Mouse (Mus musculus): ENCODE results near the gene Cpne5. TPM values are rescaled to one million over a fixed set of nuclear protein-coding genes. Genes with fewer than 3 reads are reported as not detected.
A peak's percentile ranks its signal among the peaks of the same experiment; 100 is the strongest.

Gene Cpne5
- total RNA-seq, 2 experiments from 2014 or later: 2.8 to 2.9 TPM

- DNase-seq (ENCODE audit: low spot score in 2 of 2): peak; percentile 58 to 69
Measured at GRCm38 (mm10) chr17:29171001-29171772, 66.8 kb downstream of the Cpne5 start.

GRCm38 (mm10) chr17:29170431-29171000 is 67.5 kb downstream of the Cpne5 start:
- DNase-seq (ENCODE audit: low spot score in 2 of 2): no peak

- DNase-seq (ENCODE audit: low spot score in 2 of 2): no peak
Measured at GRCm38 (mm10) chr17:29168996-29169601, 68.9 kb downstream of the Cpne5 start.

- DNase-seq (ENCODE audit: low spot score in 2 of 2): no peak
Measured at GRCm38 (mm10) chr17:29168438-29168837, 69.5 kb downstream of the Cpne5 start.

GRCm38 (mm10) chr17:29167371-29167770 is 70.6 kb downstream of the Cpne5 start:
- DNase-seq (ENCODE audit: low spot score in 2 of 2): no peak

- no peak for DNase-seq (ENCODE audit: low spot score in 2 of 2)
Measured at GRCm38 (mm10) chr17:29165967-29166578, 71.9 kb downstream of the Cpne5 start.

DNA sequence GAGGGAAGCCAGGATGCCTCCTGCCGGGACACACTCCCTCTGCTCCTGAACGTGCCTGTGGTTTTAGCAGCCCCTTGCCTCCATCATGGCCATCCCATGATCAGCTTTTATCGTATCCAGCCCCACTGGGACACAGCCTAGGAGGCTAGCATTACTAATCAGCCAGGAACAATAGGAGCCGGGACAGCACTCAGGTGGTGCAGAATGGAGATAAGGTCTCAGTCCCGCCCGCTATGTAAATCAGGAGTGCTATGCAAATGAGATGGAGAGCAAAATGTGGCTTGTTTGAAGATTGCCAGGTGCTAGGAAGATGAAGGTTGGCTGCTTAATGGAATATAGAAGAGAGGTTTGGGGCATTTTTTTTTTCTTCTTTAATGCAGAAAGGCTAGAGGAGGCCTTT is 72.5 kb downstream of the Cpne5 start:
- no peak for DNase-seq (ENCODE audit: low spot score in 2 of 2)

DNA sequence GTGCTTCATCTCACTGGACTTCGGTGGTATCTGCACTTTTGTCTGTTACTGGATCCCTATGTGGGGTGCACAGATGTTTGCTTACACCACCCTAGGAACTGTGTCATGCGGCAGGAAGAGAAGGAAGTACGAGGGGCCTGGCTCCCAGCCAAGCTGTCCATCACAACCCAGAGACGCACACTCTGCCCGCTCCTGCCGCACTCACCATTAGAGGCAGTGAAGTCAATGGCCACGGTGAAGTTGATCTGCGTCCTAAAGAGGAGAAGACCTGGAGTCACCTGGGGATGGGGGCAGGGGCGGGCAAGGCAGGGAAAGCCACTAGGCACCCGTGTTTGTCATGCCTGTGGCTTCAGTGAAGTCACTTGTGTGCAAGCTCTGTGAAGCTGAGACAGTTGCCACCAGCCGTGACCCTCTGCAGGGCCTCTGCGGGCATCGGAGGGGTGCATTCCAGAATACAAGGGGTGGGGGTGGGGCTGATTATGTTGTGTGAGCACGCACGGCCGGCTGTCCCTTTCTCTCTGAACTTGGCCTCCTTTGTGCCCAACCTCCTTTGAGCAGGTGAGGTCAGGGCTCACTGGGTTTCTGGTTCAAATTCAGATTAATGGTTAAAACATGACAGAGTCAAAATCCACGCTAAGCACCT is 73.4 kb downstream of the Cpne5 start:
- no peak for DNase-seq (ENCODE audit: low spot score in 2 of 2)

GRCm38 (mm10) chr17:29162334-29162733 is 75.6 kb downstream of the Cpne5 start:
- no peak for DNase-seq (ENCODE audit: low spot score in 2 of 2)

DNA sequence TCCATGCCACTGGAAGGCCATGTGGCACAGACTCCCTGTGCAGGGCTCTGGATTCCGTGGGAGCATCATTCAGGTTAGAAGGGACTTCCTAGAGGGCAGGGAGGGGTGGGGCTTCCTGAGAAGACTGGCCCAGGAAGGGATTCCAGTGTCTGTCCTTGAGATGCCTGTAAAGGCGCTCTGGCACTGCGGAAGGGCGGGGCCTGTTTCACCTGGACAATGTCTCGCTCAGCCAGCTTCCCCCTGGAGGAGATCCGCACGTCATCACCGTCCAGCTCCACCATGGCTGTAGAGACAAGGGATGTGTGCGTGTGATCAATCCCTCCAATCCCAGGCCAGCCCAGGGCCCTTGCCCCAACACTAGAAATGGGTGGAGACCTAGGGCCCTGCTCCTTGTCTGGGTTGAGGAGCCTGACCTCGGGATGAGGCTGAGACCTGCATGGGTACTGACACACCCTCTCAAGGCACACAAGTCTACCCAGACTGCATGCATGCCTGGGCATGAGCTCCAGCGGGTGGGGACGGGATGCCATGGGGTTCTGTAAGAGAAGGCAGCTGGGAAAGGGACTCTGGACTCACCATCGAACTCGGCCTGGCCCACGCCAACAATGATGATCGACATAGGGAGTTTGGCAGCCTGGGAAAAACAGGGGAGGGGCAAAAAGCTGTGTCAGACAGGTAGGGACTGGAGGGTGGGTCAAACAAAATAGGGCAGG is 78.1 kb downstream of the Cpne5 start:
- DNase-seq (ENCODE audit: low spot score in 2 of 2): no peak

- no peak for DNase-seq (ENCODE audit: low spot score in 2 of 2)
Measured at GRCm38 (mm10) chr17:29159320-29159719, 78.6 kb downstream of the Cpne5 start.

DNA sequence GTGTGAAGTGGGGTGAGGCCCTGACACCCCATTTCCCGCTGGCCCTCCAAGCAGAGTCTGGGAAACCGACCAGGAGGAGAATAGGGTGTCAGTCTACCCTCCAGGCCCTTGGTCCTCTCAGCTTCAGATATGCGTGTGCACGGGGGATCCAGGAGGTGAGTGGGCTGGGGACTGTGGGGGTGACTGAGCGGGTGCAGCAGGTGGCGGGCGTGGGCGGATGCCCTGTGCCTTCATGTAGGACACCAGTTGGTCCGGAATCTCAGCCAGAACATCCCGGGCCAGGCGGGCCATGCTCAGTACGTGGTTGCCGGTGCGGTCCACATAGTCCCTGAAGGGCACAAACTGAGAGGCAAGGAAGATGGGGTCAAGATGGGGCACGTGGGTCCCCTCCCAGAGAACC is 79.1 kb downstream of the Cpne5 start:
- no peak for DNase-seq (ENCODE audit: low spot score in 2 of 2)

DNA sequence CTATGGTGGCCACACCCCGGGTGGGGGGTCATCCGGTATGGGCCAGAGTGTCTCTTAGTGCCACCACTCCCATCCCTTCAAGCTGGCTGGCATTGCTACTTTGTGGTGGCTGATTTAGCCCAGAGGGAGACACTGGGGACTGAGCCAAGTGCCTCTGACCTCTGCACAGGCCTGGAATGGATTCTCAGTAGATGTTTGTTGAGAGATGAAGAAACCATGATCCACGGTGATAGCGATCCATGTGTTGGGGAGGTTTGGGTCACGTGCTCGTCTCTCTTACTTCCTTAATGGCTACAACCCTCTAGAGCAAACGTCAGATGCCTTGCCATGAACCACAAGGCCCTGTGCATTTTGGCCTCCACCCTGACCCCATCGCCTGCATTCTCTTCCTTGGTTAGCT is 81.1 kb downstream of the Cpne5 start:
- DNase-seq (ENCODE audit: low spot score in 2 of 2): no peak

GRCm38 (mm10) chr17:29156396-29156795 is 81.6 kb downstream of the Cpne5 start:
- DNase-seq (ENCODE audit: low spot score in 2 of 2): no peak

DNA sequence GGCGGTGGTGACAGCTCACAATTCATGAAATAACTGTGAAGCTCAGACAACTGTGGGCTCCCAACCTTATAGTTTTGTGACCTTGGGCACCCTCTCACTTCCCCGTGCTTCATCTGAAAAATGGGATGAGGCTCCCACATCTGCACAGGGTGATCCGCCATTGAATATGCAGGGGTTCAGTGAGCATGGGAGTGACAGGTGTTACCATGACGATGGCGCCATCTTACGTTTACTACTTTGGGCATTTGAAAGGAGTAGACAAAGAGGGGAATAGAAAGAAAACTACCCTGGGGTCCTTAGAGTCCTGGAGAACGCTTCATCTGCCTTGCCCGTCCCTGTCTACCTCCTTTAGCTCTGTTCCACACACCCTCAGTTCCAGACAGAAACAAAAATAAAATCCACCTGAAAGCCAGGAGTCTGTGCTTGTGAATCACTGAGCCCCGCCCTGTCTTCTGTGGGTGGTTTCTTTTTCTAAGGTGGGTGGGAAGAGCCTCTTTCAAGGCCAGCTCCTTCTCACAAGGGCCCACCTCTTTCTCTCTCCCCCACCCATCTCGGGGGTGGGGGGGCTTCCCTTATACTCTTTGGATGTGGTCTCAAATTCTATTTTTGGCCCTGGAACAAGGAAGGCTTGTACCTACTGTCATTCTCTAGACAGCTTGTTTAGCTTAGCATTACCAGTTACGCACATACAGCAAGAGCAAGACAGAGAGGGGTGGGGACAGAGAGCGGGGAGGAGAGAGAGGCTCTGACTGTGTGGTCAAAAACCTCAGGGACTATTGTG is 82.4 kb downstream of the Cpne5 start:
- no peak for DNase-seq (ENCODE audit: low spot score in 2 of 2)

DNA sequence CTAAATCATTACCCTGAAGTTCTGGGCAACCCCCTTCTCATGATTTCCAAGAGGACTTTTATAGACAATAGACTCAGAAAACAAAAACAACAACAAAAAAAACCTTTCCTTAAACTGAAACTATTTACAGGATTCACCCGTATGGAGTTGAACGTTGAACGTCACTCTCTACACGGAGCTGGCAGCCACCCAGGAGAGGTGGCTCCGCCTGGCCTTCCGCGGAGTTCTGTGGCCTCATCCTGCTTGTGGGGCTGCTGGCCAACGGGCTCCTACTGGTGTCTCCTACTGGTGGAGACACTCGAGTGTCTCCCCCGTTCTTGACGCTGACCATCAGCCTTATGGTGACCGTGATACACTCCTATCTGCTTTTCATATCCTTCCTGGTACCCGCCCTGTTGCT is 83.7 kb downstream of the Cpne5 start:
- no peak for DNase-seq (ENCODE audit: low spot score in 2 of 2)

DNA sequence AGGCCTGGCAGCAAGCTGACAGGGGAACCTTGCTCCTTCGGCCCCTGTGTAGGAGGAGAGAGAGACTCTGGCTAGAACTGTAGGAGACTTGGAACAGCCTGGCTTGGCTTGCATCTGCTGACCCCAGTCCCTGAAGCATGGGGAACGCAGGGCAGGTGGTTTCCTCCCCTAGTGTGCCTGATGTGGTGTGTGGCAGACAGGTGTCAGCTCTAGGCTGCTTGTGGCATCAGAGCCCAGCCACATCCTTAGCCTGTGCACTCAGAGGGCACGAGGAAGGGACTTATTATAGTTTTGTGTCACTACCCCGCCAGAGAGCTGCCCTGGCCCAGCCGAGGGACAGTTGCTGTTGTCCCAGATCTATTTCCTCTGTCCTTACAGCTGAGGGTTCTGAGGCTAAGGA is 85.4 kb downstream of the Cpne5 start:
- DNase-seq (ENCODE audit: low spot score in 2 of 2): no peak

- no peak for DNase-seq (ENCODE audit: low spot score in 2 of 2)
Measured at GRCm38 (mm10) chr17:29149766-29150165, 88.2 kb downstream of the Cpne5 start.

DNA sequence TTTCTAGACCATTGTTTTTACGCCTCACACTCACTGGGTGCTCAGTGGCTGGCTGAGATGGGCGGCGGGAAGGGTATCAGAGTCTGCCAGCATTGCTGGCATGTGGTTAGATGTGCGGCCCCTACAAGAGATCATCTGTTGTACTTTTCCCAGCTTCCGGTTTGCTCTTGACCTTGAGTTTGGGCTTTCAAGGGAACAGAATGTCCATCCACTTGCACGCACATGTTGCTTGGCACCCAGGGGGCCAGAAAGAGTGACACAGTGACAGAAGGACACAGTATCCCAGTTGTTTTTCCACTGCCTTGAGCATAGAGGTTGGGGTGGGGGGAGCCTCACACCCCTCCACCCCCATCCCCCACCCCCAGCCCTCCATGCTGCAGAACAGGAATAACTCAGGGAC is 90.2 kb downstream of the Cpne5 start:
- DNase-seq (ENCODE audit: low spot score in 2 of 2): no peak

DNA sequence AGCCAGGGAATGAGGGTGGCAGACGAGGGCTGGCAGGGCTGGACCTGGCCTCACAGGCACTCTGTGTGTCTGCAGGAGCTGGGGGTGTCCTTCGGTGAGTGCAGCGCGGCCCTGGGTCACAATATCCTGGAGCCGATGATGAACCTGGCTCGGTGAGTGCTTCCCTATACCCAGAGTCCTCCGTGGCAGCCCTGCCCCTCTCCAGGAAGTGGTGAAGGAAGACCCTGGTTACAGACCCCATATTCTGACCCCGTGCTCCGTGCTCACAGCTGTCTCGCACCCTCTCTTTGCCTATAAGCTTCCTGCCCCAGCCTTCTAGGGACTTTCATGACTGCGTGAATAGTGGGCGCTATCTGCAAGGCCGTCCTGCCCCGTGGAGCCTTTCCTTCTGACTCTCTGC is 90.7 kb downstream of the Cpne5 start:
- DNase-seq (ENCODE audit: low spot score in 2 of 2): no peak

All from adrenal gland, postnatal 4 days (tissue).